Mouse (Mus musculus): Measurements from ENCODE around the gene Mex3a. TPM values are rescaled to one million over a fixed set of nuclear protein-coding genes. Genes with fewer than 3 reads are reported as not detected.

Gene Mex3a
- polyA plus RNA-seq, 1 experiment = 0.84 TPM

GRCm38 (mm10) chr3:88556616-88557015 lies 24.4 kb downstream of the Mex3a start:
- no peak for DNase-seq
- TF ChIP-seq POLR2A (IDR thresholded peaks at IDR 0.05; ENCODE audit: borderline replicate concordance, extremely low read depth, low read depth, low read length) (no peak), CTCF (IDR thresholded peaks at IDR 0.05; ENCODE audit: insufficient read depth, low read length) (no peak)
- H3K4me3 ChIP-seq (replicated peaks; ENCODE audit: extremely low read depth, low read depth, low read length) = no peak overlapping the region
- WGBS = 94% methylated on average over 8 of the region's 8 CpGs
- H3K4me1 ChIP-seq (ENCODE audit: control insufficient read depth, insufficient read depth, low read length) = peaks cover under 1% of the 10 kb centered on the region; the same call in 1 of the 2 replicates

- WGBS = 94% methylated on average over 9 of the region's 9 CpGs
- no peak for TF ChIP-seq POLR2A (IDR thresholded peaks at IDR 0.05; ENCODE audit: borderline replicate concordance, extremely low read depth, low read depth, low read length)
- no peak for TF ChIP-seq CTCF (IDR thresholded peaks at IDR 0.05; ENCODE audit: insufficient read depth, low read length)
- H3K4me3 ChIP-seq (replicated peaks; ENCODE audit: extremely low read depth, low read depth, low read length) = no peak overlapping the region
- H3K4me1 ChIP-seq (ENCODE audit: control insufficient read depth, insufficient read depth, low read length) = no peaks in the 10 kb centered on the region
- DNase-seq = no peak
Observed at GRCm38 (mm10) chr3:88559596-88559995, 27.4 kb downstream of the Mex3a start.

GRCm38 (mm10) chr3:88561989-88562388 lies 29.8 kb downstream of the Mex3a start:
- DNase-seq = no peak
- WGBS = 63% methylated on average over 4 of the region's 4 CpGs
- Histone ChIP-seq H3K4me3 (replicated peaks; ENCODE audit: extremely low read depth, low read depth, low read length) (no peak overlapping the region), H3K4me1 (ENCODE audit: control insufficient read depth, insufficient read depth, low read length) (no peaks in the 10 kb centered on the region)
- TF ChIP-seq CTCF (IDR thresholded peaks at IDR 0.05; ENCODE audit: insufficient read depth, low read length) (no peak), POLR2A (IDR thresholded peaks at IDR 0.05; ENCODE audit: borderline replicate concordance, extremely low read depth, low read depth, low read length) (no peak)

DNA sequence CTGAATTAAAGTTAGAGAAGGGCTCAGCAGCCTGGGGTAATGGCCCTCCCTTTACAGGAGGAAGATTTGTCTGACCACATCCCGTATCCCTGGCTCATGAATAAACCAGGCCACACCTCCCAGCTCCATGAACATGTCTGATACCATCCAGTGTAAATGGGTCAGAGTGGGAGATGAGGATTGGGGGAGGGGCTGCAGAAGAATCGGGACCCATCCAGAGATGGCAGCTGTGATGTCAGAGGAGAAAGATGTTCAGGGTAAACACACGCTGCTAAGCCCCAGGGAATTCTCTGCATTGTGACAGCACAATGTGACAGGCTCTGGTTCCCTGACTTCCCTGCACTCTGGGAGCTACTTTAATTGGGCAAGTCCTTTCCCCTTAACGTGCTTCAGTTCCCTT lies 31.2 kb downstream of the Mex3a start:
- 73% methylated on average over 4 of the region's 4 CpGs for WGBS
- no peak overlapping the region for H3K4me3 ChIP-seq (replicated peaks; ENCODE audit: extremely low read depth, low read depth, low read length)
- DNase-seq = no peak
- TF ChIP-seq POLR2A (IDR thresholded peaks at IDR 0.05; ENCODE audit: borderline replicate concordance, extremely low read depth, low read depth, low read length) = no peak
- TF ChIP-seq CTCF (IDR thresholded peaks at IDR 0.05; ENCODE audit: insufficient read depth, low read length) = no peak
- H3K4me1 ChIP-seq (ENCODE audit: control insufficient read depth, insufficient read depth, low read length) = no peaks in the 10 kb centered on the region

DNA sequence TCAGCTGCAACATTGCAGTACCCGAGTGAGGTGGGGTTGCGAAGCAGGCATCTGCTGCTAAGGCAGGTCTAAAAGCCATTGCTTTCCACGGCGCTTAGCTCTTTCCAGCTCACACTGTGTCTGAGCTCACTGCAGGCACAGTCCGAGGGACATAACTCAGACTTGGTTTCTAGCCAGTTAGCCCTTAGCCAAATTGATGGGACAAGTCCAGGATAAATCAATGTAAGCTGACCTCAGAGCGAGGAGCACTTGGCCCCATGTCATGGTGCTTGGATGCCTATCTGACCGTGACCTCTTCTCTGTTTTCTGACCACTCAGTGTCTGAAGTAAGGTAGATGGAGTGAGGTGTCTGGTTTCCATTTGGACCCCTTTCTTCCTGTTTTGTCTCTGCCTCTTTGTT lies 31.8 kb downstream of the Mex3a start:
- H3K4me3 ChIP-seq (replicated peaks; ENCODE audit: extremely low read depth, low read depth, low read length) = no peak overlapping the region
- 80% methylated on average over 7 of the region's 7 CpGs for WGBS
- TF ChIP-seq CTCF (IDR thresholded peaks at IDR 0.05; ENCODE audit: insufficient read depth, low read length) (no peak), POLR2A (IDR thresholded peaks at IDR 0.05; ENCODE audit: borderline replicate concordance, extremely low read depth, low read depth, low read length) (no peak)
- no peaks in the 10 kb centered on the region for H3K4me1 ChIP-seq (ENCODE audit: control insufficient read depth, insufficient read depth, low read length)
- no peak for DNase-seq

- no peak overlapping the region for H3K4me3 ChIP-seq (replicated peaks; ENCODE audit: extremely low read depth, low read depth, low read length)
- TF ChIP-seq POLR2A (IDR thresholded peaks at IDR 0.05; ENCODE audit: borderline replicate concordance, extremely low read depth, low read depth, low read length) (no peak), CTCF (IDR thresholded peaks at IDR 0.05; ENCODE audit: insufficient read depth, low read length) (no peak)
- DNase-seq = no peak
- WGBS = 84% methylated on average over 3 of the region's 3 CpGs
- H3K4me1 ChIP-seq (ENCODE audit: control insufficient read depth, insufficient read depth, low read length) = no peaks in the 10 kb centered on the region
Observed at GRCm38 (mm10) chr3:88566116-88566515, 33.9 kb downstream of the Mex3a start.

DNA sequence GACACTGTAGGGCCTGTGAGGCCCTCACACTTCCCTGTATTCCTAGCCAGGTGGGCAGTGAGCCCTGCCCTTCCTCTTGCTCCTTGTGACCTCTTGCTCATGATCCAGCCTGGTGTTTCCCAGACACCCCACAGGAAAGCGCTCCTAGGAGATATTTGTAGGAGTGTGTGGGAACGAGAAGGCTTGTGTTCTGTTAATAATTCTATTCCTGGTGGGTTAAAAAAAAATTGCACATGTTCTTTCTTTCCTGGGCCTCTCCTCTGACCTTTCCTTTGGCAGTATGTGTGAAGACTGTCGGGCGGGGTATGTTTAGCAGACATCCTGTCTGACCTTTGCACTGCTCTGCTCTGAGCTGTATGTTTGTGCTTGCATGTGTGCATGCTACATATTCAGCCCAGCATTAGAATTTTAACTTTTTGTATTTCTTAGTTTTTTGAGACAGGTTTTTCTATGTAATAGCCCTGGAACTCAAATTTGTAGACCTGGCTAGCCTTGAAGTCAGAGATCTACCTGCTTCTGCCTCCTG lies 34.4 kb downstream of the Mex3a start:
- Histone ChIP-seq H3K4me3 (replicated peaks; ENCODE audit: extremely low read depth, low read depth, low read length) (no peak overlapping the region), H3K4me1 (ENCODE audit: control insufficient read depth, insufficient read depth, low read length) (no peaks in the 10 kb centered on the region)
- TF ChIP-seq CTCF (IDR thresholded peaks at IDR 0.05; ENCODE audit: insufficient read depth, low read length) (no peak), POLR2A (IDR thresholded peaks at IDR 0.05; ENCODE audit: borderline replicate concordance, extremely low read depth, low read depth, low read length) (no peak)
- 56% methylated on average over 4 of the region's 4 CpGs for WGBS
- DNase-seq = no peak

DNA sequence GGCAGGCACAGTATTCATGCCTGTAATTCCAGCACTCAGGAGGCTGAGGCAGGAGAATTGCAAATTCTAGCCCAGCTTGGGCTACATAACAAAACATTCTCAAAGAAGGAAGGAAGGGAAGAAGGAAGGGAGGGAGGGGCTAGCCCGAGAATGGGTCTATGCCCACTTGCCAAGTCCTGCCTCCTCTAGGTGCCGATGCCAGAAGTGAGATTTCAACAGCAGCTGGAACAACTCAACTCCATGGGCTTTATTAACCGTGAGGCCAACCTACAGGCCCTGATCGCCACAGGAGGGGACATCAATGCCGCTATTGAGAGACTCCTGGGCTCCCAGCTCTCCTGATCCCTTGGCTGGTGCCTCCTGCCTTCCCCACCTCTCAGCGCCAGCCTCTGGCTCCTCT lies 35.7 kb downstream of the Mex3a start:
- H3K4me1 ChIP-seq (ENCODE audit: control insufficient read depth, insufficient read depth, low read length) = no peaks in the 10 kb centered on the region
- TF ChIP-seq POLR2A (IDR thresholded peaks at IDR 0.05; ENCODE audit: borderline replicate concordance, extremely low read depth, low read depth, low read length) (no peak), CTCF (IDR thresholded peaks at IDR 0.05; ENCODE audit: insufficient read depth, low read length) (no peak)
- WGBS = 64% methylated on average over 6 of the region's 6 CpGs
- DNase-seq = no peak
- H3K4me3 ChIP-seq (replicated peaks; ENCODE audit: extremely low read depth, low read depth, low read length) = no peak overlapping the region

DNA sequence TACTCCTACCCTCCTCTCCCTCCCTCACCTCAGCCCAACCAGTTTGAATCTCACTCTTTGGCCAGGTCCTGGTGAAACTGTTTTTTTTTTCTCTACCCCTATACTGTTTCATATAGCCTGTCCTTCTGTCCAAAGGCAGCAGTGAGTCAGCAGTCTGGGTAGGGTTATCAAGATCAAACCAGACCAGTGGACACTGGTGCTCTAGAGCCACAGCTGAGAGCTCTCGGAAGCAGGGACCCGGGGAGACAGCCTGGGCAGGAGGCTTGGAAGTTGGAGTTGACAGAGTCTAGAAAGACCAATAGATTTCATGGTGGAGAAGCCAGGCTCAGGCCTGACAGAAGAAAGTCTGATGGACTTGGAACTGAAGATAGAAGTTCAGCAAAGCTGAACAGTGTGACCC lies 36.4 kb downstream of the Mex3a start:
- Histone ChIP-seq H3K4me1 (ENCODE audit: control insufficient read depth, insufficient read depth, low read length) (no peaks in the 10 kb centered on the region), H3K4me3 (replicated peaks; ENCODE audit: extremely low read depth, low read depth, low read length) (no peak overlapping the region)
- no peak for DNase-seq
- WGBS = 93% methylated on average over 2 of the region's 2 CpGs
- no peak for TF ChIP-seq POLR2A (IDR thresholded peaks at IDR 0.05; ENCODE audit: borderline replicate concordance, extremely low read depth, low read depth, low read length)
- TF ChIP-seq CTCF (IDR thresholded peaks at IDR 0.05; ENCODE audit: insufficient read depth, low read length) = no peak

- no peak for DNase-seq
- no peaks in the 10 kb centered on the region for H3K4me1 ChIP-seq (ENCODE audit: control insufficient read depth, insufficient read depth, low read length)
- TF ChIP-seq CTCF (IDR thresholded peaks at IDR 0.05; ENCODE audit: insufficient read depth, low read length) (no peak), POLR2A (IDR thresholded peaks at IDR 0.05; ENCODE audit: borderline replicate concordance, extremely low read depth, low read depth, low read length) (no peak)
- 72% methylated on average over 2 of the region's 2 CpGs for WGBS
- no peak overlapping the region for H3K4me3 ChIP-seq (replicated peaks; ENCODE audit: extremely low read depth, low read depth, low read length)
Observed at GRCm38 (mm10) chr3:88569093-88569492, 36.9 kb downstream of the Mex3a start.

Data from lung, adult 2 months (tissue).